Mouse (Mus musculus): ENCODE measurements at regions not wholly inside any gene's neighbourhood (a gene's known extent, or its start where the extent isn't known, plus 50 kb on each side); places are given as distances from the start of the nearest gene placed in this dataset.

DNA sequence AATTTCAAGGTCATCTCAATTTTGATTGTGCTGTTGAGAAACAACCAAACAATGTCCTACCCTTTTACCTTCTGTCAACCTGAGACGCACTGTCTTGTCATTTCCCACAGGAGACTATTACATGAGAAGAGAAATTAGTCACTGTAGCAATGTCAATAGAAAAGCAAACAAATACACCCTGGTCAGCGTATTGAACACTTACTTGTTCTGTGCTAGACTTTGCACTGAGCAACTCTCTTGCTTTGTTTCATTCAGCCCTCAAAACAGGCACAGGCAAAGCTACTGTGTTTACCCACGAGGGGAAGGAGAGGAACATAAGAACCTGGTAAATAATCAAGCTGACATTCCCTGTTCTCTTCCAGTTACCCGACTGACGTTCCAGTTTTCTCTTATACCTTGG lies 424.1 kb downstream of the Gxylt1 start:
- TF ChIP-seq POLR2A (IDR thresholded peaks at IDR 0.05; ENCODE audit: extremely low read depth, insufficient read depth, low read length): no peak
- TF ChIP-seq CTCF (IDR thresholded peaks at IDR 0.05; ENCODE audit: low read depth, low read length): no peak
